Comparison of ENCODE assay signal across 12 mouse cellular contexts in genomic region chr1:133859257-133859656, GRCm38 (mm10). TPM values are rescaled to one million over a fixed set of nuclear protein-coding genes. Genes with fewer than 3 reads are reported as not detected.
DNase-seq lines count a peak whose midpoint lies in the region; ATAC-seq and TF ChIP-seq lines count a peak whose summit lies in the region.
"Had no signal": no experiment of that assay in that cellular context is flagged by ENCODE, and none has a peak within 500 bp of the region (broad histone marks: within the 10 kb centered on the region; RNA-seq: fewer than 3 reads in every experiment).

No protein-coding gene starts in this region.

- no peak overlapping the region for H3K4me3 ChIP-seq in kidney, embryonic 15.5 days (replicated peaks)
- H3K4me3 ChIP-seq in forebrain, embryonic 12.5 days (replicated peaks), result no peak overlapping the region
- H3K4me3 ChIP-seq in liver, embryonic 14.5 days (ENCODE audit: insufficient read depth in 1 of 2, low read depth in 2 of 2, low read length in 2 of 2), result no peak overlapping the region
- H3K4me3 ChIP-seq in midbrain, embryonic 16.5 days (ENCODE audit: low read depth, low read length), result no peak overlapping the region
- H3K4me3 ChIP-seq: erythroblast, embryonic 14.5 days had no signal

- 69% methylated on average over 6 of the region's 6 CpGs for WGBS in kidney, embryonic 15.5 days
- 45% methylated on average over 6 of the region's 6 CpGs for WGBS in forebrain, embryonic 12.5 days
- WGBS in liver, embryonic 14.5 days (ENCODE audit: insufficient replicate concordance), result 39% methylated on average over 6 of the region's 6 CpGs
- 31% methylated on average over 6 of the region's 6 CpGs for WGBS in midbrain, embryonic 16.5 days

- no peak overlapping the region for H3K4me2 ChIP-seq in kidney, embryonic 15.5 days
- no peak overlapping the region for H3K4me2 ChIP-seq in forebrain, embryonic 12.5 days
- no peak overlapping the region for H3K4me2 ChIP-seq in liver, embryonic 14.5 days (ENCODE audit: low read depth)
- H3K4me2 ChIP-seq in midbrain, embryonic 16.5 days (ENCODE audit: low read length), result no peak overlapping the region

- no peaks in the 10 kb centered on the region for H3K9me3 ChIP-seq in kidney, embryonic 15.5 days (replicated peaks)
- no peaks in the 10 kb centered on the region for H3K9me3 ChIP-seq in forebrain, embryonic 12.5 days
- H3K9me3 ChIP-seq in liver, embryonic 14.5 days (ENCODE audit: control insufficient read depth, low read length), result no peaks in the 10 kb centered on the region
- H3K9me3 ChIP-seq in midbrain, embryonic 16.5 days (replicated peaks; ENCODE audit: control insufficient read depth, low read length, poor library complexity, severe bottlenecking), result no peaks in the 10 kb centered on the region

- no peaks in the 10 kb centered on the region for H3K36me3 ChIP-seq in kidney, embryonic 15.5 days
- H3K36me3 ChIP-seq in forebrain, embryonic 12.5 days (replicated peaks), result no peaks in the 10 kb centered on the region
- H3K36me3 ChIP-seq in liver, embryonic 14.5 days (replicated peaks; ENCODE audit: control insufficient read depth, insufficient read depth, low read depth), result no peaks in the 10 kb centered on the region
- no peaks in the 10 kb centered on the region for H3K36me3 ChIP-seq in midbrain, embryonic 16.5 days (ENCODE audit: control insufficient read depth, insufficient read depth, low read length)

- H3K27ac ChIP-seq in kidney, embryonic 15.5 days, result peak overlapping the region; percentile 18; the same call in 1 of the 2 replicates
- peak overlapping the region; percentile 5 for H3K27ac ChIP-seq in forebrain, embryonic 12.5 days
- H3K27ac ChIP-seq in liver, embryonic 14.5 days, result no peak overlapping the region
- 0 out of 2 replicates have a peak overlapping the region, but pooled peaks have one; percentile 19 for H3K27ac ChIP-seq in midbrain, embryonic 16.5 days (ENCODE audit: low read length)
- H3K27ac ChIP-seq: macrophage had no signal

- no peaks in the 10 kb centered on the region for H3K27me3 ChIP-seq in kidney, embryonic 15.5 days
- peaks cover 31% of the 10 kb centered on the region for H3K27me3 ChIP-seq in forebrain, embryonic 12.5 days
- peaks cover 17% of the 10 kb centered on the region for H3K27me3 ChIP-seq in liver, embryonic 14.5 days (ENCODE audit: control insufficient read depth, insufficient read depth, low read length)
- H3K27me3 ChIP-seq in midbrain, embryonic 16.5 days (ENCODE audit: control insufficient read depth, insufficient read depth, low read depth, low read length), result no peaks in the 10 kb centered on the region

- ATAC-seq in kidney, embryonic 15.5 days (replicated peaks; ENCODE audit: low FRiP score), result no peak
- peak; percentile 55 for ATAC-seq in forebrain, embryonic 12.5 days (ENCODE audit: low FRiP score)
- peak; percentile 52; the same call in 1 of the 2 replicates for ATAC-seq in liver, embryonic 14.5 days (ENCODE audit: insufficient read depth)
- ATAC-seq in midbrain, embryonic 16.5 days, result no peak

- TF ChIP-seq EP300 in liver, embryonic 14.5 days (IDR thresholded peaks at IDR 0.05; ENCODE audit: low read depth), result no peak

- no peak overlapping the region for H3K9ac ChIP-seq in kidney, embryonic 15.5 days
- H3K9ac ChIP-seq in forebrain, embryonic 12.5 days, result no peak overlapping the region
- H3K9ac ChIP-seq in liver, embryonic 14.5 days (replicated peaks), result no peak overlapping the region
- no peak overlapping the region; the same call in 1 of the 2 replicates for H3K9ac ChIP-seq in midbrain, embryonic 16.5 days (ENCODE audit: low read depth, low read length)

- intact Hi-C loops in left cerebral cortex, postnatal 14 days (cut with DNase I), result no loop called here

- no peak for DNase-seq in kidney, postnatal 10 days
- DNase-seq in liver, embryonic 14.5 days (ENCODE audit: low read depth in 3 of 3, low spot score in 3 of 3), result no peak
- DNase-seq in lung, postnatal 14 days, result no peak
- no peak for DNase-seq in left cerebral cortex, postnatal 14 days (ENCODE audit: low spot score in 2 of 2)
- no peak for DNase-seq in frontal cortex, postnatal 25 days (ENCODE audit: low spot score in 2 of 2)
- DNase-seq: right cerebral cortex, postnatal 25 days; thymus, postnatal 25 days had no signal

- H3K4me1 ChIP-seq in kidney, embryonic 15.5 days, result peaks cover 71% of the 10 kb centered on the region
- peaks cover 45% of the 10 kb centered on the region for H3K4me1 ChIP-seq in forebrain, embryonic 12.5 days
- H3K4me1 ChIP-seq in liver, embryonic 14.5 days (replicated peaks; ENCODE audit: control insufficient read depth in 2 of 2, insufficient read depth in 2 of 2, low read length in 1 of 2), result peaks cover 2 to 32% of the 10 kb centered on the region in 2 experiments
- H3K4me1 ChIP-seq in midbrain, embryonic 16.5 days (ENCODE audit: control insufficient read depth, insufficient read depth, low read length), result peaks cover 31% of the 10 kb centered on the region

- no peak for TF ChIP-seq CTCF in liver, embryonic 14.5 days (IDR thresholded peaks at IDR 0.05; ENCODE audit: low read depth)

RNA-seq across cellular contexts. Expression of gene Optc, which starts 48.5 kb away (rescaled TPM):
- polyA plus RNA-seq in kidney, embryonic 15.5 days (2015; fragmentation: Nextera tagmentation; extraction: Ambion mirVana), result 0.27 and 0.56 TPM in 2 replicates
- 2.6 and 3.2 TPM in 2 replicates for polyA plus RNA-seq in forebrain, embryonic 12.5 days (2016; fragmentation: Nextera tagmentation; extraction: Ambion mirVana)
- 0.11 and 0.23 TPM in 2 replicates for polyA plus RNA-seq in liver, embryonic 14.5 days (2012; rRNA removed)
- not detected in 2 replicates for polyA plus RNA-seq in liver, embryonic 14.5 days (2014; fragmentation: Nextera tagmentation; extraction: Ambion mirVana)
- polyA plus RNA-seq in midbrain, embryonic 16.5 days (2015; fragmentation: Nextera tagmentation; extraction: Ambion mirVana), result 2.3 and 3.7 TPM in 2 replicates
- 1 to 10 TPM; 1.9 to 2.2 TPM for total RNA-seq in left cerebral cortex, postnatal 14 days (2021)
- polyA plus RNA-seq: erythroblast, embryonic 14.5 days; macrophage had no signal

RNA-seq across cellular contexts. Expression of gene Atp2b4, which starts 58.4 kb away (rescaled TPM):
- polyA plus RNA-seq in kidney, embryonic 15.5 days (2015; fragmentation: Nextera tagmentation; extraction: Ambion mirVana), result 7.2 and 8.5 TPM in 2 replicates
- polyA plus RNA-seq in forebrain, embryonic 12.5 days (2016; fragmentation: Nextera tagmentation; extraction: Ambion mirVana), result 8.5 and 9.2 TPM in 2 replicates
- polyA plus RNA-seq in liver, embryonic 14.5 days (2012; rRNA removed), result 13.3 and 16.5 TPM in 2 replicates
- polyA plus RNA-seq in liver, embryonic 14.5 days (2014; fragmentation: Nextera tagmentation; extraction: Ambion mirVana), result 33.1 and 37.7 TPM in 2 replicates
- polyA plus RNA-seq in midbrain, embryonic 16.5 days (2015; fragmentation: Nextera tagmentation; extraction: Ambion mirVana), result 11.8 and 13.4 TPM in 2 replicates
- total RNA-seq in left cerebral cortex, postnatal 14 days (2021), result 100 to 1,000 TPM; 237 to 245 TPM

Comparison
In these comparisons a context has a peak if more than half of its experiments do, and no peak if none do; other contexts are left out.
1. ATAC-seq: peak in forebrain, embryonic 12.5 days (single experiment) and liver, embryonic 14.5 days (single experiment); none in kidney, embryonic 15.5 days (single experiment) and midbrain, embryonic 16.5 days (single experiment).